Mouse (Mus musculus): ENCODE measurements at regions not wholly inside any gene's neighbourhood (a gene's known extent, or its start where the extent isn't known, plus 50 kb on each side); places are given as distances from the start of the nearest gene placed in this dataset.

DNA sequence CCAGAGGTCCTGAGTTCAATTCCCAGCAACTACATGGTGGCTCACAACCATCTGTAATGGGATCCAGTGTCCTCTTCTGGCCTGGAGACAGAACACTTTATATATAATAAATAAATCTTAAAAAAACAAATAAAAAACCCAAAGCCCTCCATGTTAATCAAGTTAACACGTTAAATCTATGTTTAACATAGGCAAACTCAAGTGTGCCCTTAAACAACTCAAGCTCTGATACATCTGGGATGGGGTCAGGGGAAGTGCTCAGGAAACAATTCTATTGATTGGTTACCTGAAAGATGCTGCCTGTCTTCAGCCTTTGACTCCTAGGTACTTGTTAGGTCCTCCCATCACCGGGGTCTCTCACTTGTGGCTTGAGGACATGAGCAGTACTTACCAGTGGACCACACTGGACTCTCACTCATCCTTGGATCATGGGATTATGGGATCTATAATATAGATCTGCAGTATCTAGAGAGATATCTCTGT is 89.1 kb upstream of the Cpm start:
- no peak for DNase-seq

DNA sequence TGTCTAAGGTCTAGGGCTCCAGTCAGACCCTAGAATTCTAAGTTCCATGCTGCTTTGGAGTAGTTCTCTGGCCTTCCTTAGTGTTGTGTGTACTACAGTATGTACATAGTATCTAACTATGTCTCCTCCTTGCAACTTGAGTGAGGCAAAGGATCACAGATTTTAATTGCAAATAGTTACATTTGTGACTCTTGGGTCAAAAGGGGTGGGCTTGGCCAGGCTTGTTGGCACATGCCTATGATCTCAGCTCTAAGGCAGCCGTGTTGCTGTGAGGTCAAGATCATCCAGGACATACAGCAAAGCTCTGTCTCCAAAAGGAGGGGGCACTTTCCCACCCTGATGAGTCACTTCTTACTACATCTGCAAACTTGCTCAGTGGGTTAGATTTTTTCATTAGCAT is 89.8 kb upstream of the Cpm start:
- DNase-seq, result no peak

DNA sequence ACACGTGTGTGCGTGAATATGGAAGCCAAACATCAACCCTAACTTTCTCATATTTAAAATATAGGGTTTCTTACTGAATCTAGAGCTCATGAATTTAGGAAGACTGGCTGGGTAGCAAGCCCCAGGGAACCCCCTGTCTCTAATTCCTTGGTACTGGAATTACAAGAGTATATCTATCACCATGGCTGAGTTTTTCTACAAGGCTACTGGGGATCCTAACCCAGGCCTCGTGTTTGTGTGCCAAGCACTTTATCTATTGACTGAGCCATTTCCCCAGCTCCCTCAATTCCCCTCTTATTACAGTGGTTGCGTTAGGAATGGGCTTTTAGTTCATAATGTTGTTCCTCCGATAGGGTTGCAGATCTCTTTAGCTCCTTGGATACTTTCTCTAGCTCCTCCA is 90.6 kb upstream of the Cpm start:
- DNase-seq, result no peak

GRCm38 (mm10) chr10:117536769-117537599 is 92.3 kb upstream of the Cpm start:
- no peak for DNase-seq

- no peak for DNase-seq
Observed at GRCm38 (mm10) chr10:117535843-117536242, 93.5 kb upstream of the Cpm start.

DNA sequence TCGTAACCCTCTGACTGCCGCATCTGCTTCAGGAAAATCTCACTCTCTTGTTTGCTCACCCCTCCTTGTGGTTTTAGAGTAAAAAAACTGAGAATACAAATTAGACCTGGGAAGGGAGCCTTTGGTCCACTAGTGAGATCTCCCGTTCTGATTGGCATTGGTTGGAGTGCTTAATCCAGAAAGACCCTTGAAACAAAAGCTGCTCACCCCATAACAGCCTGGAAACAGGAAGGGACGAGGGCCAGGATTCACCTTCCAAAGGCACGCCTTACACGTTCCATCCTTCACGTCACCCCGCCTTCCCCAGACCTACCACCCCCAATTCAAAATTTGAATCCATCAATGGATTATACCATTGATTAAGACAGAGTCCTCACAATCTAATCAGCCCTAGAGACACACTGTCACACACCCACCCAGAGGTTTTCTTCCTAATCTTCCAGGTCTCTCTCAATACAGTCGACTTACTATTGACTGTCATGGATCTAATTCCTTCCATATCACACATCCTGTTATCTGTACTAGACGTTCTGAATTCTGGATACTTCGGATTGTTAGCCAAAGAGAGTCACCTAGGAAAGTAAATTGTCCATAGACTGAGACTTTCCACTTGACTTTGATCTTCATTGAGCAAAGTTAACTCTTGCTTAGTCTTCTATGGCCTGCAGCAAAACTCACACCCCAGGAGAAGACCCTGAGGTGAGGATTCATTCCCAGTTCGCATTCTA is 94.1 kb upstream of the Cpm start:
- no peak for DNase-seq

GRCm38 (mm10) chr10:117534478-117534877 is 94.8 kb upstream of the Cpm start:
- no peak for DNase-seq

GRCm38 (mm10) chr10:117533541-117534386 is 95.5 kb upstream of the Cpm start:
- peak; percentile 9 to 22 for DNase-seq

DNA sequence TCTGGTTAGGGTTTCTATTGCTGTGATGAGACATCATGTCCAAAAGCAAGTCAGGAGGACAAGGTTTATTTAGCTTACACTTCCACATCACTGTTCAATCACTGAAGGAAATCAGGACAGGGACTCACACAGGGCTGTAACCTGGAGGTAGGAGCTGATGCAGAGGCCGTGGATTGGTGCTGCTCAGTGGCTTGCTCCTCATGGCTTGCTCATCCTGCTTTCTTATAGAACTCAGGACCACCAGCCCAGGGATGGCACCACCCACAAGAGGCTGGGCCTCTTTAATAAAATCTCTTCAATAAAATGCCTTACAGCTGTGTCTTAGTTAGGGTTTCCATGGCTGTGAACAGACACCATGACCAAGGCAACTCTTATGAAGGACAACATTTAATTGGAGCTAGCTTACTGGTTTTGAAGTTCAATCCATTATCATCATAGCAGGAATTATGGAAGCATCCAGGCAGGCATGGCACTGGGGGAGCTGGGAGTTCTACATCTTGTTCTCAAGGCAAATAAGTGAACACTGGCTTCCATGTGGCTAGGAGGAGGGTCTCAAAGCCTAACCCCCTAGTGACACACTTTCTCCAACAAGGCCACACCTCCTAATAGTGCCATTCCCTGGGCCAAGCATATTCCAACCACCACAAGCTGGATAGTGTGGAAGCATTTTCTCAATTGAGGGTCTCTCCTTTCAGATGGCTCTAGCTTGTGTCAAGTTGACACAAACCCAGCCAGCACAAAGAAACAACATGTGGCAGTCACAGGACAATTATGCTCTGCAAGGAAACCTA is 96.4 kb upstream of the Cpm start:
- DNase-seq, result no peak

- no peak for DNase-seq
Observed at GRCm38 (mm10) chr10:117531798-117532747, 97.2 kb upstream of the Cpm start.

DNA sequence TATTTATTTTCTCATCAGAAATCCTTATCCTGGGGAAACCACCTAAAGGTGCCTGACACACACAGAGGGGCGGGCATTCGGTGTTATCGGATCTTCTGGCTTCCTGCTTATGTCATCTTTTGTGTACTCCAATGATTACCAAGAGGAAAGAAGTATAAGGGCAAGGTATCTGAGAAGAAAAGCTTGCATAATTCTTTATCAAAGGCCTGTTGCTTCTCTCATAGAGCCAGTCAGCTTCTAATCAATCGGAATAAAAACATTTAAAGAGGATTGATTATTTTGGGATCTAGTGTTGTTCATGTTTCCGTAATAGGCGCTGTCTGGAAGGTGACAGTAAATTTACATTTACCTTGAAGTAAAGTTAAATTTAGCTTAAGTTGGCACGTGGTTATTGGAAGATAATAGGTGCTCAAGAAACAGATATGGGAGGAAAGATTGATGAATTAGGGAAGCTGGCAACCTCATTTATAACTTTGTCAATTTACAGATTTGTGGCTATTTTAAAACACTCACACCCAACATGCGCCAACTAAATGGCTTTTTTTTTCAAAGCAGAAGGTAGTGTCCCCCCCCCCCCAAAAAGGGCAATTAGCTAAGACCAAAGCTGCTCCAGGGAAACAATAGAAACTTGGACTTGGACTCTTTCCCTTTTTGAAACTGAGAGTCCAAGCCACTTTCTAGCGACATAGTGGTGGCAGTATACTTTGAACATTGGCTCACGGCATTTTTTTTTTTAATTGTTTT is 98.3 kb upstream of the Cpm start:
- no peak for DNase-seq

GRCm38 (mm10) chr10:117530007-117530858 is 99.1 kb upstream of the Cpm start:
- no peak for DNase-seq

GRCm38 (mm10) chr10:117529269-117530006 is 99.9 kb upstream of the Cpm start:
- DNase-seq, result no peak

DNA sequence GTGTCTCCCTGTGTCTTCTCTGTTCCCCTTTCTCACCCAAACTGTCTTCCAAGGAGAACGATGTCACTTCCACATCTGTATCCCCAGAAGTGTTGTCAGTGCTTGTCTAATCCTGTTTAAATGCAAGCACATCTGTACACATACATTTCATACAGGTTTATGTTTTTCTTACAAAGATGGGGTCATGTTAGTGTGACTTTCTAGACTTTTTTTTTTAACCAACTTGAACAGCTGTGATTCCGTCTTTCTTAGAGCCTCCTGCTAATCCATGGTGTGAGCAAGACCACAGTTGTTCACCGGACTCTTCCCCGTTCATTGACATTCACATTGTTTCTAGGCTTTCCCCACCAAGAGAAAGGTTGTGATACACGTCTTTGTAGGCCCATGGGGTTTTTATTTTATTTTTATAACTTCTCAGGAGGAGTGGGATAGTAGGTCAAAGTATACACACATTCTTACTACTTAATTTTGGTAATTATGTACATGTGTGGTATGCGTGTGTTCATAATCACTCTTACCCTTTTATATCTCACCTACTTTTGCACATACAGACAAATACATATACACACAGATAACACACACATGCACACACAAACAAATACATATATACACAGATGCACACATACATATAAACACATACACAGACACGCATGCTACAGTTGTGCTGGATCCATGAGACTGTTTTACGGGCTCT is 100.6 kb upstream of the Cpm start:
- no peak for DNase-seq

- no peak for DNase-seq
Observed at GRCm38 (mm10) chr10:117527979-117528378, 101.3 kb upstream of the Cpm start.

DNA sequence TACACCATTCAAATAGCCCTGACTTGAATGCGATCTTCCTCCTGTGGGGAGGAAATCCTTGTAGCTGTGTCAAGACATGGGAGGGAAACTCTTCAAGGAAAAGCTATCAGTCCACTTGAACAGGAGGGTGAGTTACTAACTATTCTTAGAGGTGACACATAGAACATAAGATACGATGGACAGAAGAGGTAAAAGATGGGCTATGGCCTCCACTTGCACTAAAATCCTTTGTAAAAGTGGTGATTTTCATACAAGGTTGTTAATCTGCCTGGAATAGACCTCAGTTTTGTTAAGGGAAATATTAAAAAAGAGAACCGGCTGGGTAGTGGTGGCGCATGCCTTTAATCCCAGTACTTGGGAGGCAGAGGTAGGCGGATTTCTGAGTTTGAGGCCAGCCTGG is 102.1 kb upstream of the Cpm start:
- no peak for DNase-seq

DNA sequence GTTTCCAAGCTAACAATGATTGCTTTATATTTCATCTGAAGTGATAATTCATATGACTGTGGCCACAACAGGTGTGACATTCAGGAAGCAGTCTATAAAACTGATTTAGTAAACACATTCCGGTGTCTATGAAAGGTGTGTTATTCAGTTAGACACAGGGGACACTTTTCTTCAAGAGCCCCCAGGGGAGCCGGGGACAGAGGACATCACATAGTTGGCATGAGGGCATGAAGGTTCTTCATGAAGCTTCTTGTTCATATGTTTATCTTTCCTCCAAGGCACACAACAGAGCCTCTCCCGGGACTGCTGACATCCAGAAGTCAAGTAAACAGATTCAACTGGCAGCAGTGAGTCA is 102.5 kb upstream of the Cpm start:
- no peak for DNase-seq

Data from cerebellum, postnatal 36 days (tissue).